Mouse (Mus musculus) monocyte, adult 59 days (primary cell): Measurements from ENCODE around the gene Lysmd3. TPM values are rescaled to one million over a fixed set of nuclear protein-coding genes. Genes with fewer than 3 reads are reported as not detected.

Experiments
- total RNA-seq, 2 experiments: library from RNA; stranded (reverse); gene quantifications; one replicate each; pipeline ENCODE4 v1.2.4; 2023

The Lysmd3 gene
- total RNA-seq, result 10 to 100 TPM; 21.8 to 21.9 TPM

GRCm38 (mm10) chr13:81657351-81658052 lies at the start of gene Lysmd3:
Gene Lysmd3 (plus strand): TSS chr13:81657663.

GRCm38 (mm10) chr13:81632720-81633415 lies 24.6 kb upstream of the Lysmd3 start, which contains the start of gene Adgrv1:
Gene Adgrv1 (minus strand): TSS chr13:81633154.

GRCm38 (mm10) chr13:81710775-81711545 lies 53.5 kb downstream of the Lysmd3 start, which contains the start of the genes Polr3g and Mblac2:
Gene Polr3g (minus strand): TSS chr13:81711013.
Gene Mblac2 (plus strand): TSS chr13:81711341.

Other genes starting within 250 kb of the Lysmd3 start
- under 1 TPM; 0.66 to 0.88 TPM for gene Adgrv1, start 24.5 kb upstream of the Lysmd3 start, total RNA-seq
- gene Polr3g, start 53.4 kb downstream of the Lysmd3 start, total RNA-seq, result 1 to 10 TPM; 3.9 to 6.9 TPM
- gene Mblac2, start 53.7 kb downstream of the Lysmd3 start, total RNA-seq, result 1 to 10 TPM; 4.3 to 4.6 TPM
- gene Cetn3, start 125.4 kb downstream of the Lysmd3 start, total RNA-seq, result 10 to 100 TPM; 62.8 to 70.4 TPM